Mouse (Mus musculus) kidney, adult 11 months (tissue): ENCODE measurements around the gene Pcdh19.
A peak's percentile ranks its signal among the peaks of the same experiment; 100 is the strongest.
"Not testable (repeated sequence)": the region's sequence is repeated elsewhere in the genome, so short reads cannot be mapped to it uniquely, and the experiment has no call there.

Experiments used
- DNase-seq: peaks from one replicate; pipeline ENCODE4 v3.0.0; 2022

Gene Pcdh19

GRCm38 (mm10) chrX:133688840-133689239 is at the start of gene Pcdh19:
Pcdh19 (minus strand) TSS chrX:133688987.
- peak; percentile 52 for DNase-seq

GRCm38 (mm10) chrX:133735871-133736270 is 47.1 kb upstream of the Pcdh19 start:
- no peak for DNase-seq

GRCm38 (mm10) chrX:133734984-133735383 is 46.2 kb upstream of the Pcdh19 start:
- DNase-seq, result peak; percentile 28

- no peak for DNase-seq
Measured at GRCm38 (mm10) chrX:133721517-133721916, 32.7 kb upstream of the Pcdh19 start.

- DNase-seq, result no peak
Measured at GRCm38 (mm10) chrX:133710621-133711020, 21.8 kb upstream of the Pcdh19 start.

- DNase-seq, result no peak
Measured at GRCm38 (mm10) chrX:133702902-133703301, 14.1 kb upstream of the Pcdh19 start.

GRCm38 (mm10) chrX:133697871-133698270 is 9.1 kb upstream of the Pcdh19 start:
- not testable (repeated sequence) for DNase-seq

- DNase-seq, result no peak
Measured at GRCm38 (mm10) chrX:133696461-133696860, 7.7 kb upstream of the Pcdh19 start.

- no peak for DNase-seq
Measured at GRCm38 (mm10) chrX:133693037-133693760, 4.4 kb upstream of the Pcdh19 start.

- DNase-seq, result no peak
Measured at GRCm38 (mm10) chrX:133692392-133692790, 3.6 kb upstream of the Pcdh19 start.

- peak; percentile 42 for DNase-seq
Measured at GRCm38 (mm10) chrX:133691581-133692391, 3.0 kb upstream of the Pcdh19 start.

GRCm38 (mm10) chrX:133690822-133691221 is 2.0 kb upstream of the Pcdh19 start:
- DNase-seq, result no peak

GRCm38 (mm10) chrX:133689576-133690250 is 926 bp upstream of the Pcdh19 start:
- no peak for DNase-seq

GRCm38 (mm10) chrX:133688156-133688555 is 631 bp downstream of the Pcdh19 start:
- DNase-seq, result no peak

- no peak for DNase-seq
Measured at GRCm38 (mm10) chrX:133687666-133688151, 1.1 kb downstream of the Pcdh19 start.

GRCm38 (mm10) chrX:133686533-133687311 is 2.1 kb downstream of the Pcdh19 start:
- no peak for DNase-seq

GRCm38 (mm10) chrX:133685572-133685971 is 3.2 kb downstream of the Pcdh19 start:
- no peak for DNase-seq

GRCm38 (mm10) chrX:133683961-133684360 is 4.8 kb downstream of the Pcdh19 start:
- no peak for DNase-seq

- DNase-seq, result no peak
Measured at GRCm38 (mm10) chrX:133675121-133675520, 13.7 kb downstream of the Pcdh19 start.

GRCm38 (mm10) chrX:133673796-133674195 is 15.0 kb downstream of the Pcdh19 start:
- no peak for DNase-seq

- DNase-seq, result no peak
Measured at GRCm38 (mm10) chrX:133660111-133660510, 28.7 kb downstream of the Pcdh19 start.
